Mouse (Mus musculus) forebrain, postnatal 0 days (tissue): ENCODE measurements around the gene Rpl23a. TPM values are rescaled to one million over a fixed set of nuclear protein-coding genes. Genes with fewer than 3 reads are reported as not detected.
A peak's percentile ranks its signal among the peaks of the same experiment; 100 is the strongest.

Source experiments
- ATAC-seq: fragments of 200-750 bp; cut with Nextera tagmentation; 2 replicates; pipeline ENCODE4 v1.8.0; 2017; ENCODE audit warnings: mild to moderate bottlenecking, moderate library complexity
- DNase-seq: peaks from one replicate; pipeline ENCODE4 v3.0.0-alpha.2; 2015
- H3K27ac ChIP-seq: fragments of 300-500 bp; sonication (generic); 2 replicates; pipeline ENCODE4 v1.5.1; 2014; ENCODE audit warnings: low read depth, mild to moderate bottlenecking, antibody characterized with exemption, low read length, moderate library complexity, mixed read lengths
- H3K27me3 ChIP-seq: fragments of 300-500 bp; sonication (generic); 2 replicates; pipeline ENCODE4 v1.6.1; 2014; ENCODE audit warnings: mild to moderate bottlenecking, low read length, mixed read lengths; ENCODE audit not compliant: insufficient read depth
- H3K36me3 ChIP-seq: fragments of 300-500 bp; sonication (generic); 2 replicates; pipeline ENCODE4 v1.6.1; 2014; ENCODE audit warnings: mild to moderate bottlenecking, moderate library complexity; ENCODE audit not compliant: insufficient read depth
- H3K4me1 ChIP-seq: fragments of 300-500 bp; sonication (generic); 2 replicates; pipeline ENCODE4 v1.6.1; 2014; ENCODE audit warnings: antibody characterized with exemption; ENCODE audit not compliant: insufficient read depth
- H3K4me2 ChIP-seq: fragments of 300-500 bp; sonication (generic); 2 replicates; pipeline ENCODE4 v1.6.1; 2014; ENCODE audit warnings: low read depth, mild to moderate bottlenecking, moderate library complexity
- H3K4me3 ChIP-seq: fragments of 300-500 bp; sonication (generic); 2 replicates; pipeline ENCODE4 v1.5.1; 2014; ENCODE audit warnings: low read depth, low read length, mixed read lengths
- H3K9ac ChIP-seq: fragments of 300-500 bp; sonication (generic); 2 replicates; pipeline ENCODE4 v1.6.1; 2014; ENCODE audit warnings: mild to moderate bottlenecking
- H3K9me3 ChIP-seq: fragments of 300-500 bp; sonication (generic); 2 replicates; pipeline ENCODE4 v1.6.1; 2016; ENCODE audit warnings: low read length
- CTCF ChIP-seq: sonication (generic); IDR thresholded peaks from 2 replicates; pipeline ENCODE4 v1.5.1; 2016; ENCODE audit warnings: antibody characterized with exemption, control low read depth, low read depth
- WGBS: fragments of 180-500 bp; shearing (Covaris S2); extraction: QIAGEN DNeasy Blood & Tissue Kit; methylation state at CpG from one replicate; pipeline ENCODE4 v1.1.7; 2014; 5-methylcytosine and 5-hydroxymethylcytosine counted together
- polyA plus RNA-seq: library from polyadenylated mRNA; unstranded; fragments of >200 nt; fragmentation: Nextera tagmentation; extraction: Ambion mirVana; gene quantifications from 2 replicates; pipeline ENCODE4 v1.2.1, GENCODE M21; 2015
- total RNA-seq: library from RNA; depleted of rRNA; stranded (reverse); fragments of >200 nt; gene quantifications from 2 replicates; pipeline ENCODE4 v1.2.3, GENCODE M21; 2014

Gene Rpl23a
- total and polyA plus RNA-seq, 2 experiments from 2014 or later = 772 to 938 TPM

DNA sequence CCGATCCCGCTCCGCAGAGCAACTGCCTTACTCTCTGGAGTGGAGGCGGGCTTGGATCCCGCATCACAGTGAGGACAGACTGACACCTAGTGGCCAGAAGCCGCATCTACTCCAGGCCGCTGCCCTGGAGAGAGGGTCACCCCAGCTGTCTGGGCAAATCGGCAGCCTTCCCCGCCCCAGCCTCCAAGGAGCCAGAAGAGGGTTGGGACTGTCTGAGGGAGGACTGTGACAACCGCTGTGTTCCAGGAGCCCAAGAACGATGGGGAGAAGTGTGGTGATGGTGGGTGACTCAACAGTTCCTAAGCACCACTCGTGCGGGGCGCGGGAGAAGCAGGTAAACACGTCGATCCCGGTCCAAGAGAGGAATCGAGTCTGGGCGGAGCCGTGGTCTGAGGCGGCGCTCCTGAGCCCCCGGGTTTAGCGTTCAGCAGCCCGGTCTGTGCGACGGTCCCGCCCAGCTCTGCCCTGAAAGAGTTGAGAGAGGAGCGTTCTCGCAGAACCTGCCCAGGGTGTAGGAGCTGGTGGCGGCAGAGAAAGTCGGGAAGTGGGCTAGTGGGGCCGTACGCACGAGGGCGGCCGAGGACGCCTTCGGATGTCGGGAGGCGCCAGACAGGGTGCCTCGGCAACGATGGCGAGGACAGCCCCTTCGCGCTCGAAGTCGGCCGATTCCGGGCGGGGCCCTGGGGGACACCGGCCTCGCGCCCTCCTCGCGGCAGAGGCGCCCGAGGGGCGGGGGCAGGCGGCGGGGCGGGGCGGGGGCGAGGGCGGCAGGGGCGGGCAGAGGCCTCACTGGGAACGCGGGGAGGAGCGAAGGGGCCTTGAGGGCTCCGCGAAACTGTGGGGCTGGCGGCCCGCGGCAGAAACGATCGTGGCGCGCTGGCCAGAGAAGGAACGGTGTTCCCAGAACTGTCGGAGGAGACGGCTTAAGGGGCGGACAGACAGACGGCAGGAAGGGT, 5.2 kb downstream of the Rpl23a start:
- no peaks in the 10 kb centered on the region for H3K9me3 ChIP-seq
- H3K4me1 ChIP-seq = peaks cover 17% of the 10 kb centered on the region
- TF ChIP-seq CTCF = peak; percentile 99
- H3K36me3 ChIP-seq = peaks cover 22% of the 10 kb centered on the region
- no peaks in the 10 kb centered on the region for H3K27me3 ChIP-seq
- peak overlapping the region; percentile 83 for H3K27ac ChIP-seq
- 1% methylated on average over 75 of the region's 84 CpGs for WGBS
- peak overlapping the region; percentile 51 for H3K4me3 ChIP-seq
- peak overlapping the region; percentile 58 for H3K9ac ChIP-seq
- peak overlapping the region; percentile 73 for H3K4me2 ChIP-seq
- peak; percentile 96 for DNase-seq
- peak; percentile 92 for ATAC-seq

GRCm38 (mm10) chr11:78177437-78177836, 5.9 kb downstream of the Rpl23a start:
- Histone ChIP-seq H3K9ac (peak overlapping the region; percentile 58), H3K4me1 (peaks cover 17% of the 10 kb centered on the region), H3K4me3 (peak overlapping the region; percentile 51), H3K27ac (no peak overlapping the region), H3K27me3 (no peaks in the 10 kb centered on the region), H3K4me2 (peak overlapping the region; percentile 73), H3K36me3 (peaks cover 22% of the 10 kb centered on the region), H3K9me3 (no peaks in the 10 kb centered on the region)
- ATAC-seq = no peak
- TF ChIP-seq CTCF = no peak
- 5% methylated on average over 10 of the region's 10 CpGs for WGBS
- no peak for DNase-seq

GRCm38 (mm10) chr11:78176905-78177331, 6.5 kb downstream of the Rpl23a start:
- H3K9me3 ChIP-seq = no peaks in the 10 kb centered on the region
- WGBS = under 1% methylated on average over 23 of the region's 23 CpGs
- peak overlapping the region; percentile 58; the same call in 1 of the 2 replicates for H3K9ac ChIP-seq
- peaks cover 22% of the 10 kb centered on the region for H3K36me3 ChIP-seq
- no peak for TF ChIP-seq CTCF
- no peaks in the 10 kb centered on the region for H3K27me3 ChIP-seq
- 0 out of 2 replicates have a peak overlapping the region, but pooled peaks have one; percentile 15 for H3K27ac ChIP-seq
- peak overlapping the region; percentile 73 for H3K4me2 ChIP-seq
- H3K4me1 ChIP-seq = peaks cover 12% of the 10 kb centered on the region
- DNase-seq (no peak), ATAC-seq (no peak)
- peak overlapping the region; percentile 51 for H3K4me3 ChIP-seq

DNA sequence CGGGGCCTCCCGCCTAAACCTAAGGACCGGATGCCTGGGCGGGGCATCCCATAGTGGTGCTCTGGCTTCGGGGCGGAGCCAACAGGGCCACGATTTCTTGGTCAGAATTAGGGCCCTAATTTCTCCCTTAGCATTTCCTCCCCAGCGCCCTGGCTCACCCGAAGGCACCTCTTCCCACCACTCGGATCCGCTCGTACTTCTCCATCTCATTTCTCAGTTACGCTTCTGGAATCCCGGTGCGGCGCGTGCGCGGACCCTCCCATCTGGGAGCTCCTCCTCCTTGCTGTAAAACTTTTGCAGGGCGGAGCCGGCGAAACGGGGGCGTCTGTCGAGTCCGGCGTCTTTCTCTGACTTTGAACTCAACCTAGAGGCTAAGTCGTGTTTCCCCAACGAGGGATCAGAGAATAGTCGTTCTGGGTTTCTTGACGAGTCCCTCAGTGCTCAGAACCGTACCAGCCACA, 7.0 kb downstream of the Rpl23a start, which contains the start of the genes Nek8 and Tlcd1:
Nek8 (minus strand) TSS at position 274 of the 461 bp plus-strand sequence.
Tlcd1 (plus strand) TSS at position 310 of the 461 bp plus-strand sequence.
- Histone ChIP-seq H3K4me1 (peaks cover 8% of the 10 kb centered on the region; the same call in 1 of the 2 replicates), H3K4me3 (peak within 1 kb of the TSS; percentile 51), H3K27me3 (no peaks in the 10 kb centered on the region), H3K27ac (0 out of 2 replicates have a peak within 1 kb of the TSS, but pooled peaks have one; percentile 15), H3K36me3 (peaks cover 21% of the 10 kb centered on the region), H3K9me3 (no peaks in the 10 kb centered on the region), H3K9ac (peak within 1 kb of the TSS; percentile 58), H3K4me2 (peak within 1 kb of the TSS; percentile 73)
- DNase-seq (peak; percentile 80), ATAC-seq (peak; percentile 36; the same call in 1 of the 2 replicates)
- no peak for TF ChIP-seq CTCF
- WGBS = under 1% methylated on average over 32 of the region's 32 CpGs

- WGBS = 4% methylated on average over 9 of the region's 10 CpGs
- TF ChIP-seq CTCF = peak; percentile 38
- peak; percentile 37 for DNase-seq
- Histone ChIP-seq H3K9ac (peak overlapping the region; percentile 34; the same call in 1 of the 2 replicates), H3K36me3 (peaks cover 16% of the 10 kb centered on the region), H3K4me1 (peaks cover 8% of the 10 kb centered on the region; the same call in 1 of the 2 replicates), H3K4me2 (peak overlapping the region; percentile 73), H3K27me3 (no peaks in the 10 kb centered on the region), H3K9me3 (no peaks in the 10 kb centered on the region), H3K27ac (no peak overlapping the region), H3K4me3 (peak overlapping the region; percentile 51)
- ATAC-seq = no peak
Observed at GRCm38 (mm10) chr11:78175771-78176401, 7.5 kb downstream of the Rpl23a start.

- Histone ChIP-seq H3K36me3 (0 out of 2 replicates have a peak, but pooled peaks cover 2% of the 10 kb centered on the region), H3K4me3 (no peak overlapping the region), H3K4me2 (no peak overlapping the region), H3K9me3 (no peaks in the 10 kb centered on the region), H3K4me1 (peaks cover 8% of the 10 kb centered on the region; the same call in 1 of the 2 replicates), H3K9ac (no peak overlapping the region), H3K27me3 (no peaks in the 10 kb centered on the region), H3K27ac (no peak overlapping the region)
- 83% methylated on average over 3 of the region's 3 CpGs for WGBS
- no peak for TF ChIP-seq CTCF
- DNase-seq = no peak
- no peak for ATAC-seq
Observed at GRCm38 (mm10) chr11:78174506-78174905, 8.9 kb downstream of the Rpl23a start.
